Mouse (Mus musculus): ENCODE data around the gene Cnbp.

GRCm38 (mm10) chr6:87882221-87882620, 31.3 kb upstream of the Cnbp start:
- TF ChIP-seq CTCF (IDR thresholded peaks at IDR 0.05; ENCODE audit: low read depth) (no peak), EP300 (IDR thresholded peaks at IDR 0.05; ENCODE audit: low read depth) (no peak)
